Mouse (Mus musculus): Measurements from ENCODE around the gene Atp2a3.

The Atp2a3 gene

GRCm38 (mm10) chr11:72955339-72955974, 5.5 kb upstream of the Atp2a3 start:
- DNase-seq, result no peak

DNA sequence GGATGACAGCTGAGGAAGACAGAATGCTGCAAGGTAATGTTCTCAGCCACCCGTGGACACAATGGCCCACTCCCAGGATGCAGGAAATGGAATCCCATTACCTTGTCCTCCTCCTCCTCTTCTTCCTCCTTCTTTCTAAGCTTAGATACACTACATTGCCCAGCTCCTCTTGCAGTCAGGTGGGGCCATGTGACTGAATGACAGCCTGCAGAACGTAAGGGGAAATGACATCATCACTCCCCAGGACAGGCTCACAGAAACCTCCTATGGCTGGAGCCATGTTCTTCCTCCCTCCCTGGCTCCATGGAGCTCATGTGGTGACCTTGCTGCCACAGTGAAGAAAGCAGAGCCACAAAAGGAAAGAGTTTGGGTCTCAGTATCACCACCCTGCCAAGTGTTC, 3.7 kb upstream of the Atp2a3 start:
- DNase-seq, result no peak

GRCm38 (mm10) chr11:72959924-72960679, 867 bp upstream of the Atp2a3 start:
- no peak for DNase-seq

DNA sequence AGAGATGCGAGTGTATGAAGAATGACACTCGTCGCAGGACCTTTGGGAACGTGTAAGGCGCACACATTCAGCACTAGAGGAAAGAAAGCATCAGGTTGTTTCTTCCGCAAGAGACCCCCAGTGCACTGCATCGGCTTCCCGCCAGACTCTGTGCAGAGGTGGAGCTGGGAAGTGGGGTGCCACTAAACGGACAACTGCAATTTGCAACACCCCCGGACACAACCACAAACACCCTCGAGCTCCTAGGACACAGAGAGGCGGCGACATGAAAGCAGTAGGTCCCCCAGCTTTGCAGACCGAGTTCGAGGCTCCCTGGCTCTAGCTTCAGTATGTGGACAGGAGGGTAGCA, 272 bp upstream of the Atp2a3 start:
- no peak for DNase-seq

DNA sequence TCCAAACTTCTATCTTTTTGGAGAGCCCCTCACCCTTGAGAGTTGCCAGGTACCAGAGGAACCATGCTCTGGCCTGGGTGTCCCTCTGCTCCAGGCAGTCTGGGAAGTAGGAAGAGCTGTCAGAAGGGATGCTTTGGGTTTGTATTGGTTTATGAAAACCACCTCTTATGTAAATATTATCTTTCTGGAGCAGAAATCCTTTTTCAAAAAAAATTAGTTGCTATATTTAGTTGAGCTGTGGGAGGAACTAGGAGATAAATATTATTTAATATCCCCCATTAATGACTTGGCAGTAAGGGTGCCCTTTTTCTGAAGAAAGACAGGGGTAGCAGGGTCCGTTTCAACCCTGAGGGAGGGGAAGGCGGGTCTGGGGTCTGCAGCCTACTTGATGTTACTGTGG, 1.4 kb downstream of the Atp2a3 start:
- DNase-seq, result no peak

GRCm38 (mm10) chr11:72963058-72963788, 2.3 kb downstream of the Atp2a3 start:
- DNase-seq, result no peak

GRCm38 (mm10) chr11:72963789-72964294, 2.9 kb downstream of the Atp2a3 start:
- DNase-seq, result no peak

DNA sequence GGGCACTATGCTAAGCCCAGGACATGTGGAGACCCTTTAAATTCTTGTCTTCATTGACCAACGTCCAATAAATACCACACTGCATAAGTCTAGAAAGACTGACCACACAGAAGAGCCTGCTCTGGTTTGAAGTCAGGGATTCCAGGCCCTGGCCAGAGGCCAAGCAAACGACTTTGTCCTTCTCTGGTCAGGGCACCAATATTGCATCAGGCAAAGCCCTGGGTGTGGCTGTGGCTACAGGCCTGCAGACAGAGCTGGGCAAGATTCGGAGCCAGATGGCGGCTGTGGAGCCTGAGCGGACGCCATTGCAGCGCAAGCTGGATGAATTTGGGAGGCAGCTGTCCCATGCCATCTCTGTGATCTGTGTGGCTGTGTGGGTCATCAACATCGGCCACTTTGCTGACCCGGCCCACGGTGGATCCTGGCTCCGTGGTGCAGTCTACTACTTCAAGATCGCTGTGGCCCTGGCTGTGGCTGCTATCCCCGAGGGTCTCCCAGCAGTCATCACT, 14.1 kb downstream of the Atp2a3 start:
- no peak for DNase-seq

DNA sequence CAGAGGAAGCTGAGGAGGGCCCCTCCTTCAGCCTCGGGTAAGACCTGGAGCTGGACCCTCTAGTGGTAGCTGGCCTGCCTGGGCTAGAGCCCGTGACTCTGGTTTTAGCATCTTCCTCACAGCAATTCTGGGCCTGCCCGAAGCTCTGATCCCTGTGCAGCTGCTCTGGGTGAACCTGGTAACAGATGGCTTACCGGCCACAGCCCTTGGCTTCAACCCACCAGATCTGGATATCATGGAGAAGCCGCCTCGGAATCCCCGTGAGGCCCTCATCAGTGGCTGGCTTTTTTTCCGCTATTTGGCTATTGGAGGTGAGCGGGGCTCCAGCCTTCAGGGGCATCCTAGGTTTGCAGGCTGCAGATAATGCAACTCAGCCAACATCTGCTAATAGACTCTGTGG, 21.5 kb downstream of the Atp2a3 start:
- DNase-seq, result no peak

DNA sequence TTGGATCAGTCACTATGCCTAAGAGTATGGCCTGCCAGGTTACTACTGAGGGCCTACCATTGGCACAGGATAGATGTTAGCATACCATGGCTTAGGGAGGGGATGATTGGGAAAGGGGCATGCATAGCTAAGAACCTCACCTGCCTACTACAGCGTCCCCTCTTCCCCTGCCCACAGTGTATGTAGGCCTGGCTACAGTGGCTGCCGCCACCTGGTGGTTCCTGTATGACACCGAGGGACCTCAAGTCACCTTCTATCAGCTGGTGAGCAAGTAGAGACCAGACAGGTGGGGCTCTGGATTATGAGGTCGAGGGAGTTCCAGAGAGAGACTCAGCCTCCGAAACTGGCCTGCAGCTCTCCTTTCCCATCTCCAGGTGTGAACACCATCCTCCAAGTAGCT, 22.3 kb downstream of the Atp2a3 start:
- DNase-seq, result no peak

GRCm38 (mm10) chr11:72986745-72987144, 25.8 kb downstream of the Atp2a3 start:
- DNase-seq, result no peak

DNA sequence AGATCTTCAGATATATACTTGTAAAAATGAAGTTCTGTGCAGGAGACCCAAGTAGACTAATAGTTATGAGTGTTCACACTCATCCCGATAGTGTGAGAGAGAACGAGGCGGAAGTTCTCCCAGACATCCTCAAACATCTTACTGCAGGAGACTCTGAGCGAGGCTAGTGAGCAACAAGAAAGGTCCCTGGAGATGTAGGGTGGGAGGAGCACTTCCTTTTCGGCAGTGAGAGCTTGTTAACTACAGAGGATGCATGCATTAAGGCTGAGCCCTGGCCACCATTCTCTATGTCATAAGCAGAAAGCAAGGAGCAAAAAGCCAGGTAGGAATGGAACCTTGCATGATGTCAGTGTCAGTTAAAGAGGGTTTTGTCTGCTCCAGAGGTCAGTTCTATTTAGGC, 26.3 kb downstream of the Atp2a3 start:
- DNase-seq, result no peak

DNA sequence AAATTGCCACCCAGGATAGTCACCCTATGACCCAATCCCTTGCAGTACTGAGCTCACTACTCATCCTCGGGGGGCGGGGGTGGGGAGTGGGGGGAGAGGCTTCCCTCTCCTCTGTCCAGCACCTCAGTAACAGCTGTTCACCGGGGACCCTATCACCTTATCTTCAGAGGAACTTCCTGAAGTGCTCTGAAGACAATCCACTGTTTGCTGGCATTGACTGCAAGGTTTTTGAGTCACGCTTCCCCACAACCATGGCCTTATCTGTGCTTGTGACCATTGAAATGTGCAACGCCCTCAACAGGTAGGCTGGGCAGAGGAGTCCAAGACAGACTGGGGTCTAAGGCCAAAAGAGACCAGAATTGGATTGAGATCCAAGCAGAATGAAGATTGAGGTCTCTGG, 26.8 kb downstream of the Atp2a3 start:
- DNase-seq, result no peak

GRCm38 (mm10) chr11:72989044-72989443, 28.1 kb downstream of the Atp2a3 start:
- DNase-seq, result no peak

- no peak for DNase-seq
Measured at GRCm38 (mm10) chr11:72990688-72991087, 29.7 kb downstream of the Atp2a3 start.

DNA sequence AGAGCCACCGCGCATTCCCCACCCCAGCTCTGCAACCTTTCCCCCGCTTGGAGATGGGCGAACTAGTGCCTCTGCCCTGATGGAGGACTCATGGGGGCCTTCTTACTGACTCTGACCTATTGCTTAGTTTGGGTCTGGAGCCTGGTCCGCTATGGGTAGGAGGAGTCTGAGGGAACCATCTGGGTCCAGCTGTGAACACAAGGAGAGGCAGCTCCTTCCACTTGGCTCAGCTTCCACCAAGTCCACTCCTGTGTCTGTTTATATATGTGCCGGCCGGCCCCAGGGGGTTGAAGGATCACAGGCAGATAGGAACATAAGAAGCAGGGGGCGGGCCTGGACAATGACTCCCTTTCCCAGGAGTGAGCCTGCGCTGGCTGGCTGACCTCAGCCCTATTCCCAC, 31.0 kb downstream of the Atp2a3 start:
- DNase-seq, result no peak

DNA sequence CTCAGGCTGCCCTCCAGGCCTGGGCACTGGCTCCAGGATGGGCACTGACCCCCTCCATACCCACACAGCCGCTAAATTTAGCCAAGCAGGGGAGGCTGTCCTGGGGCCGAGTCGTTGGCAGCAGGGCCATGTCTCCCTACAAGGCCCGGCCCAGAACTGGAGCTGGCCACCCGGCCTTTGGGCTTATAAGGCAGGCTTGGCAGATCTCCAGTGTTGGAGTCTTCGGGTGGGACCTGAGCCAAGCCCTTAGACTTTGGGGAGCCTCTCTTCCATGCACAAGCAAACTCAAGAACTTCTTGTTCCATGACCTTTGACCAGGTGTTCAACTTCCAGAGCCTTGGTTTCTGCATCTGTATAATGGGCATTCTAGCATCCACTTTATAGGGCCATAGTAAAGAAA, 35.4 kb downstream of the Atp2a3 start:
- no peak for DNase-seq

GRCm38 (mm10) chr11:72996781-72997180, 35.8 kb downstream of the Atp2a3 start:
- DNase-seq, result no peak

- no peak for DNase-seq
Measured at GRCm38 (mm10) chr11:72997529-72998326, 36.8 kb downstream of the Atp2a3 start.

- DNase-seq, result no peak
Measured at GRCm38 (mm10) chr11:72998771-72999170, 37.8 kb downstream of the Atp2a3 start, which contains the start of gene P2rx1. TSS of gene P2rx1 (plus strand) at chr11:72999103.

- DNase-seq, result peak; percentile 45
Measured at GRCm38 (mm10) chr11:73001029-73001428, 40.1 kb downstream of the Atp2a3 start.

- DNase-seq, result peak; percentile 63
Measured at GRCm38 (mm10) chr11:73006377-73006776, 45.4 kb downstream of the Atp2a3 start.

GRCm38 (mm10) chr11:73007113-73007512, 46.1 kb downstream of the Atp2a3 start:
- no peak for DNase-seq

All from cerebellum, adult 8-10 months (tissue).